Mouse (Mus musculus) natural killer cell, adult 2 months (primary cell): ENCODE measurements around the gene Lbr.
"Not testable (repeated sequence)": the region's sequence is repeated elsewhere in the genome, so short reads cannot be mapped to it uniquely, and the experiment has no call there.

ENCODE experiments used
- DNase-seq, 2 experiments: peaks; one replicate each; pipeline ENCODE4 v3.0.0; 2022; ENCODE audit warnings: low spot score in 2 of 2

Lbr gene

DNA sequence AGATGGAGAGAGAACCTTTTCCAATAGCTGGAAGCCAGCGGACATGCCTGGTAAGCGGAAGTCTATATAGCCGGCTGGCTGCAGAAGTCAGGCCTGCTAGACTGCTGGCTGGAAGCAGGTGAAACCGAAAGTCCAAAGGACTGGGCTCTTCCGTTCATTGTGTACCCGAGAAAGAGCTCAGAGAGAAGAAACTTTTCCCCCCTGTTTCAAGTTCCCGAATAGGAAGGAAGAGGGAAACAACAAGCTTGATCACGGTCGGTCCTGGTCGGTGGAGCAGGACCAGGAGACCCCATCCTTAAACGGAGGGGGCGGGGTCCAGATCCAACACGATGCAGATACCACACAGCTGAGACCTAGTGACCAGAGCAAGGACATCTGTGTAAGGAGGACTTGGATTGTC, 9.6 kb upstream of the Lbr start:
- DNase-seq, result peak; percentile 43 to 44

DNA sequence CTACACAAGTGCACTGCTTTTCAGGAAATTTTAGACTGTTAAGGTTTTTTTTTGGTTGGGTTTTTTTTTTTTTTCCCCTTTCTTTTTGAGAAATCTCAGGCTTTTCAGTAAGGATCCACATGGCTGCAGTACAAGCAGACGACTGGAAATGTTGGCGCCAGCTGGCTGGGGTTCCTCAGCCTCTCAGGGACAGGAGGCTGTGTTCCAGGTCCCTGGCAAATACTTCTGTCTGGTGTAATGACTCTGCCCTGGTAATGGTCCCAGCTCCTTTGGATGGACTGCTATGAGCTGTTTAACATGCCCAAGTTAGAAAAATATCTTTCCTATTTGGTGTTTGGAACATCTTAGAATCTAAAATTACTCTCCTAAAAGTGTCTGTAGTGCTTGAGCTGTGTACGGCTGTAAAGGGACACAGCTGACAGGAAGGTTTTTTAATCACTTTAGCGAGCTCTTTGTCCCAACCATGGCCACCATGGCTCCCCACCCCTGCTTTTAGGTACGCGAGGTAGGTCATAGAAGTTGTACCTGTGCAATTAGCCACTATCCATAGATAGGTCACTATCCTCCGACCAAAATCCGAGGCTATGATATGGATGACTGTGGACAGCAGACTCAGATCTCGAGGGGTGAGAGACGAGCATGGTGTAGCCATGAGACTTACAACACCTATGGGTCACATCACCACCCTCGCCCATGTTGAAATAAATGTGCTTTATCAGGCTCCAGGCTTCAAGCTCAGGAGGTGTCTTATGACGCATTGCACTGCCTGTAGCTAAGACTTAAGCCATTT, 8.9 kb upstream of the Lbr start:
- DNase-seq, result no peak

DNA sequence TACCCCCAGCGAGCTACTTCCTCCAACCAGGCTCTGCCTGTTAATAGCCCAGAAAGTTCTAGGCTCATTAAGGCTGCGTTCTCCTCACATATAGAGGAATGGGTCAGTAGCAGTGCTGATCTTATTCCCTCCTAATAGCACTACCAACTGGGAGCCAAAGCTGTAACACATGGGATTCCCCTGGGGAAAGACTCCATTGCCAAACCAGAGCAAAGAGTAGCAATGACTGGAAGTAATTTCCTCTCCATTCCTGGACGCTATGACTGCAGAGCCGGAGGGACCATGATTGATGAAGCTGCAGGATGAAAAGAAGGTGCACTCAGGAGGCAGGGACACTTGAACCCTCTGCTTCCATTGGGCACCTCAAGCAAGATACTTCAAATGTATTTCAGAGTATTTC, 7.6 kb upstream of the Lbr start:
- no peak for DNase-seq

DNA sequence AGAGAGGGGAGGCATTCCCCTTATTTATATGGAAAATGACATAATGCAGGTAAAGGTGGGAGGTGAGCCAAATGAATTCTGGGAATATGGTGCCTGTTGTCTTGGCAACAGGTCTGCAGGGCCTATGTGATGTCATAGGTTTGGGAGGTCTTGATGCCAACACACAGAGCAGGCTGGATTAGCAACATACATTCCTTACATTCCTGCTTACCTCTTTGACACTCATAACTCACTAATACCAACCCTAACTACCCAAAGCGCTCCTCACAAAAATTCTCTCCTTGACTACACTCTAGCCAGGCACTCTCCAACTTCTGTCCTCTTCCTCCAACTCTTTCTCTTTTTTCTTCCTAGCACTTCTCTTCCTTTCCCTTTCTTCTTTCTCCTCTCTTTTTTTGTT, 5.4 kb upstream of the Lbr start:
- no peak for DNase-seq

DNA sequence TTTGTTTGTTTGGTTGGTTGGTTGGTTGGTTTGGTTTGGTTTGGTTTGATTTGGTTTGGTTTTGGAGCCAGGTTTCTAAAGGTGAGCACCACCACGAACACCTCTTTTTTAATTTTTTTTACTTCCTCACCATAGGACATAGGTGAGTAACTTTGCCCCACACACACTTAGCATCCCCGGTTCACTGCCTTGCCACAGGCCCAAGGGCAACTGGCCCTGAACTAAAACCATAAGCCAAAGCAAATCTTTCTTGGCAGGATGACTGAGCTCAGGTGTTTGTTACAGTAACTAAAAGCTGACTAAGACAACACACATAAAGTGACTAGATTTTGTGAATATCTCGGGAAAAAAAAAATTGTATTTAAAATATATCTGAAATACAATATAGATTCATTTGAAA, 4.5 kb upstream of the Lbr start:
- DNase-seq, result no peak

DNA sequence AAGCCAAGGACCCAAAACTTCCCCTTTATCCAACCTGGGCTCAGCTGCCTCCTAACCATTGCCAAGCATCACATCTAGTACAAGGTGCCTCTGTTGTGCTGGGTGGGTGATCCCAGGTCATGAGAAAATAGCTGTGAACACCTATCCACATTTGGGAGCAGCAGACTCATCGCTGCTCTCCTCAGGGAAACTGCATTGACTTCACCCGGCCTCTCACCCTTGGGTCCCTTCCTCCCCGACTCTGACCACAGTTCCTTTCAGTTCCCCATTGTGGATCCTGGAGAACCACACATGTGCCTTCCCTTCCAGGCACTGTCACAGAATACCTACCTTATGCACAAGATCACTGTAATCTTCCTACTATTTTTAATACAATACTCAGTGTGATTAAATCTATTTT, 2.9 kb upstream of the Lbr start:
- DNase-seq, result no peak

DNA sequence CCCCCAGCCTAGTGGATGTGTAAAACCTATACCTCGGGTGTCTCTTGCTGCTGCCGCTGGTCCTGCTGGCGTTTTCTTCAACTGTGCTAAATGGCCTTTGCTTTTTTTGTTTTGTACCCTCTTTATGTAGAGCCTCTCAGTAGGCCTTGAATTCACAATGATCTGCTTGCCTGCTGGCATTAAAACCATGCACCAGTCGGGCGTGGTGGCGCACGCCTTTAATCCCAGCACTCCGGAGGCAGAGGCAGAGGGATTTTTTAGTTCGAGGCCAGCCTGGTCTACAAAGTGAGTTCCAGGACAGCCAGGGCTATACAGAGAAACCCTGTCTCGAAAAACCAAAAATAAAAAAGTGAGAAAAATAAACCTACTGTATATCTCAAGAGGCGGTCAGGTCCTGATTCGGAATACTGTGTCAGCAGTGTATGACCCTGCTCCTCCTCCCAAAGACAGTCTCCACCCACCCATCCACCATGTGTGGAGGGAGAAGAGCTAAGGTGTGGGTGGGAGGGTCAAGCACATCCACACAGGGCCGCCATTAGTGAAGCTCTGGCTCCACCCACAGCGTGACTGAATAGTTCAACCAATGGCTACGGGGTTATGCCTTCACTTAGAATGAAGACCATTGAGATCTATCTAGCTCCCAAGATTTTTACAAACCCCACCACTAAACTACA, 2.2 kb upstream of the Lbr start:
- no peak for DNase-seq

DNA sequence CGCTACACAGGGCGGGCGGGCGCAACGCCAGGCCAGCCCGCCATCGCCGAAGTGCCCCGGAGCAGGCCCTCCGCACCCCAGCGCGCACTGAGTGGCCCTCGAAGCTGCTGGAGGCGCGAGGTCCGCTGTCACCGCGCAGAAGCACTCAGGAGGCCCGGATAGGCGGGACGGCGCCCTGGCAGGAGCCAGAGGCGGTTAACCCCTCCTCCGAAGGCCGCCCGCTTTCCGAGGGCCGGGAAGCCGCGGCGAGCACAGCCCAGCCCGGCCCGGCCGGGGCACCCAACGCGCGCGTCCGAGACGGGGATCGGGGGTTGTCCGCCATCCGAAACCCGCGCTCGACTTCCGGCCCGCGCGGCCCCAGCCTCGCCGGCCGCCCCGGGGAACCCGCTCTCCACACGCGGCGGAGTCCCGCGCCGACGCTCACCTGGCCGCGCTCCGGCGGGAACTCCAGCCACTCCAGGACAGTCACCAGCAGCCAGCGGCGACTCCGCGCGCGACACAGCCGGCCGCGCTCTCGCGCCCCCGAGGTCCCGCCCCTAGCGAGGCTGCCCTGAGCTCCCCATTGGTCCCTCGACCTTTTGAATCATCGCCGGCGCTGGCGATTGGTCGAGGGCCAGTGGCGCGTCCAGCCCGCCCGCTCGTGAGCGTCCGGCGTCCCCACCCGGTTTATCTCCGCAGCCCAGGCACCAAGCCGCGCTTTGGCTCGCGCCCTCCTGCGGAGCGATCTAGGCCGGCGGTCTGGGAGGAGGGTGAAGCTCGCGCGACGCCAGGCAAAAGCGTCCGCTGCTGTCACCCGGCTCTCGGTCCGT, 778 bp downstream of the Lbr start:
- DNase-seq, result peak; percentile 93 to 94

DNA sequence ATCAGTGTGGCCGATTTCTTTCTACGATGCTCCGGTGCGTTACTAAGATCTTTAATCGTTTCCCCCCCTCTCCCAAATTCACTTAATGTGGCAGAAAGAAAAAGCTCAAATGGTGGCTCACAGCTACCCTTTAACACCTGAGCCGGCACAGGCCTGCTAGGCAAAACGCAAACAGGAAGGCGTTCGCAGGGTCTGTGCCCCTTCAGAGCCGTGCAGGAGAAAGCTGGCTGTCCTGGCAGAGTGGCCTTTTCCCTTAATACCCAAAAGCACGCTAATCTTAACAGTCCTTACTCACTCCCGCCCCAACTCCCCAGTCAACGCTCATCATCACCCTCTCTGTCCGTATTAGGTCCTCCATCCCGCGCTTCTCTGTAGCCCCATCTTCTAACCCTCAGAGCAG, 1.4 kb downstream of the Lbr start:
- no peak for DNase-seq

DNA sequence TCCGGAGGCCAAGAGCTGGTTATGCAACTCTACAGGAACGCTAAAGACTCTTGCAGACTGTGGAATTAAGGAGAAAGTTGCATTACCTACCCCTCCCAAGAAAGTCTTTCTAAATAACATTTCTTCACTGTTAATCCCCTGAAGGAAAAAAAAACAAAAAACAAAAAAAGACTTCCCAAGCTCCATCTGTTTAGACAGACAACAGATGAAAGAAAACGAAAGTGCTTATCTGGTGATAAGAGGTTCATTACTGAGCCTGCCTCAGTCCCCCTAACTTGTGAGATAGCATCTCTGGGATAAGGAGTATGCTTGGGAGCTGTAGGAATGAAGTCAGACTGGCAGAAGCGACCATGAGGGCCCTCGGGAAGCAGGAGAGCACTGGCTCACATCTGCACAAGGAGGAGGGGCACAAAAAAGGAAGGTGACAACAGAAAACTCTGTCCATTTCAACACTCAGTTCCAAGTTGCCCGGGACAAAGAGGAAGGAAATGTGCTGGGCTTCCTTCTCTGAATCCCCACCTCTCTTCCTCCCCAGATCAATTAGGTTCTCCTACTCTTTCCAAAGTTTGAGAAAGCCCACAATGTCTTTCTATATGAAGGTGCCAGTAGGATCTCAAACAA, 3.0 kb downstream of the Lbr start:
- no peak for DNase-seq

DNA sequence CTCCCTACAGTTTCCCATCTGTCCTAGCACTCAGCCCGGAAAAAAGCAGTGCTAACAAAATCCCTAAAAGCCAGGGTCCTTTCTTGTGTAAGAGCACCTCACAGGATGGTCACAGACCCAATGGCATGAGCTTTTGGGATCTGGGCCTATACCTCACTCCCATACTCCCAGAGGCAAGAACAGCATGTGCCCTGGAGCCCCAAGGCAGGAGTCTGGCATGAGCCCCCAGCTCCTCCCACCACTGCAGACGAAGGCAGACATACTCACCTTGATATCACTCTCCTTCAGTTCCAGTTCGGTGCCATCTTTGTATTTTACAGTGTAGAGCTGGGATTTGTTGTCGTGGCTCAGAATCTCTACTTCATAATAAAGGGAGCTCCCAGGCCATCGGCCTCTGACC, 4.7 kb downstream of the Lbr start:
- no peak for DNase-seq

DNA sequence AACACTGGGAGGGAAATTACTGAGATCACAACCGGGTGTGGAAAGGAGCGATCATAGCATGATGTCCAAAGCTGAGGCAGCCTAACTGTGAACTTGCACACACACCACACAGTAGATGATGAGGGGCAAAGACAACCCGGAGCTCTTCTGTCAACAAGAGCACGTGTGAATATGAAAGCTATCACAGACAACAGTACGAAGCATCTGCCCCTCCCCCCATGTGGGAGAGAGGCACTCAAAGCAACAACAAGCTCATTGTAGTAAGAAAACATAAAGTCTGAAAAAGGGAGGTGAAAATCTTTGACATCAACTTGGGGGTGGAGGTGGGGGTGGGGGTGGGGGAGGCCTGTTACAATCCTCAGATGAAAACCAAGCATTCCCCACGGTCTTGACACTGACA, 9.7 kb downstream of the Lbr start:
- DNase-seq, result no peak

DNA sequence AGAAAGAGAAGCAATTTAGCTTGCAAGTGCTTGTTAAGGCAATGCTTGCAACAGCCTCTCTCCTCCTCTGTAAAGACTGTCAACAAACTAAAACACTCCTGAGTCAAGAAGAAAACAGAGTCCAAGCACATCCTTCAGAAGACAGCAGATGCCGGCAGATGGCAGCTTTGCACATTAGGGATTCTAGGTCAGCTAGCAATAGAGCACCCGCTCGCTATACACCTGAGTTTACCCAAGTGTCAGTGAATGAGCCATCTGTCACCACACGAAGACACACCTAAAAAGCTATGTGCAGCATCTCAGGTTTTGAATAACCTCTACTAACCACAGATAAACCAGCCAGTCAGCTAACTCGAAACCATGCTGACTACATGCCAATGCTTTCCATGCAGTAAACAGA, 10.1 kb downstream of the Lbr start:
- no peak for DNase-seq

DNA sequence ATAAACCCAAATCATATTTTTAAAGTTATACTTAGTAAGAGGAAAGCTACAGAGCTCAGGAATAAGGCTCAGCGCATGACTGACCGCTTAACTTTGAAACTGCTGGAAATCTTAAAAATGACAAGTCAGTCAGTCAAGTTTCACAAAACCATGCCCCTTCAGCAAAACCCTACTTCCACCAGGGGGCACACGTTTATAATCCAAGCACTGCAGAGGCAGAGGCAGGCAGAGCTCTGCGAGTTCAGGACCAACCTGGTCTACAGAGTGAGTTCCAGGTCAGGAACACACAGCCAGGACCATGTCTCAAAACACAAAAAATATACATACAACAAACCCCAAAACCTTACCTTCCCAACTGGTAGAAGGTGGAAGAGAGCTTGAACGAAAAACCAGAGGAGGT, 14.5 kb downstream of the Lbr start:
- peak; percentile 44 to 65 for DNase-seq

DNA sequence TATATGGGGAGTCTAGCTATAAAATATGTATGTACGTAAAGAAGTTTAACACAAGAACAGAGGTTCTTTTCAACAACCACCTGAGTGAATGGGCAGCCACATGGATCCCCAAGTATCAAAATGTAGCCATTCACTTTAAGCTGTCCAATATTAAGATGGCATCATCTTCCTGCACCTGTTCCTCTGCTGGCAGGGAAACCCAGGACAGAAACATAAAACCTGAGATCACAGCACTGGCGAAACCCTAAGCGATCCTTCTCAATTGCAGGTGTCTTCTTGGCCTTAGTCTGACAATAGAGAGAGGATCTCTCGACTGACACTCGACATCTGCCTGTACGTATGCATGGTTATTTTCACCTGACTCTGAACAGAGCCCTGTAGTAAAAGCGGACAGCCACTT, 16.1 kb downstream of the Lbr start:
- no peak for DNase-seq

DNA sequence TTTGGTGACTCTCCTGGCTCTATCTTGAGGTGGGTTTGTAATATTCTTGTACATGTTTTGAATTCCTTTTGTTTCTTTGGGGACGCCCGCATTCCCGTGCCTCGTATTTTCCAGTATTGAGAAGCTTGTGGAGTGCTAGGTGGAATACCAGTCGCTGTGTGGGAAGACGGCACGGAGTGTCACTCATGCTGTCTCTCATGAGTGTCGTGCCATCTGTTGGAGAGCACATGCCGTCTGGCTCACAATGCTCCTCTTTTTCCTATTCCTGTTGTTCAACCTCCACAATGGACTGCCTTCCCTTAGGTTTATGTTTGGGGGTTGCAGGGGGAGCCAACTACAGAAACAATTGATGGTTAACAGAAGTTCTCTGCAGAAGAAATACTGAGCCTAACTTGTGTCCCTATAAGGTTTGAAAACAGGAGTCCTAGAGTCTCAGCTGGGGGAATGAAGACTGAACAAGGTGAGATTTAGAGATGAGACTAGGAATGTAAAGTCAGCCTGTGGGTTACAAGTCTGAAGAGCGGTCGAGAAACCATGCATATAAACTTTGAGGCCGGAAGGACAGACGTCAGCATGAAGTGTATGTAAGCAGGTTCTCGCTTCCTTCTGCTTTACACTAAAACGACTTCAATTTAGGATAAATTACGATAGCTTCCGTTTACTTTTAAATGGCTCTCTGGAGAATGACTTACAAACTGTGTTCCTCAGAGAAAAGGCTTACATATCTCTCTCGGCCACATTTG, 31.2 kb downstream of the Lbr start:
- DNase-seq, result no peak

DNA sequence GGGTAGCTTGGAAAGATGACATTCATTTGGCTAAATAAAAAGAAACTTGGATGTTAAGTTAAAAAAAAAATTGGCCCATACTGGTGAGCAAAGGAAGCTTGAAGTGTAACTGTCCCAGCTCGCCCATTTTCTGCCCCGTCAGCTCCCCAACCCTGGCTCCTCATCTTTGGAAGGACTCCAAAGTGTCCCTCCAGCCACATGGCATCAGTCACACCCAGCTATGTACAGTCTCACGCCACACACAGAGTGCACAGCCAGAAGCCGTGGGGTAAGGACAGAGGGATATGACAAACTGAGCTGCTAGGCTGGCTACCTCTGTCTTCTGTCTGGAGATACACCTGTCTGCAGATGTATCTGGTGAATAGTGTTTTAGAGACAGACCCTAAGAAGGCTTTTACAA, 42.2 kb downstream of the Lbr start:
- DNase-seq, result no peak

DNA sequence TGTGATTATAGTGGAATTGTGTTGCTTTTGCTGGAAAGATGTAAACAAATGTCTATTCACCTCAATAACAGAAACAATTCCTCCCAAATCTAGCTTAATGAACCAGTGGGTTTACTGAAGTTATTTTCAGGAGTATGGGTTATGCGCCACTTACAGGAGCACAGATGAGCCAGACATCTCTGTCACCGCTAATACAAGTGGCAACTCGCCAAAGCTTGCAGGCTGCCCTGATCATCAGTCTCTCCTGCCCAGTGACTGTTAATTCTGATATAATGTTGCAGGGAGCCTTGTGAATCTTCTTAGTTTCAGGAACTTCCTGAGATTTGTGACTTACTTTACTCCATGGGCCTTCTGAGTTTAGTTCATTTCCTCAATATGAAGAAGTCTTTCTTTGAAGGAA, 42.9 kb downstream of the Lbr start:
- no peak for DNase-seq

DNA sequence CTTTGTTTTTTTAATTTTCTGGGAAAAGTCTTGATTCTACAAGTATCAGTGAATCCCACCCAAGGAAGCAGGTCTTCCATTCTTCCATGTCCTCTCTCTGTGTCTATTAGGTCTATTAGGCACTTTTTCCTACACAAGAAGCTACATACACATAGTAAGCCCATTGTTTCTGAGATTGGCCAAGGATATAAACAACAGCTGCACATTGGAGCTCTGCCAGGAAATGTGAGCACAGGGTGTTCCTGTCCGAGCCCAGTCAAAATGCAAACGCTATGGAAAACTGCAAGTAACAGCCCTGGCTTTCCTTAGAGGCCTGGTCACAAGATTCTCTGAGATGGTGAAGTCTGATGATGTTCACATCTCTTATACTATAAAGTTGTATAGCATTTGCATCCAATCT, 49.3 kb downstream of the Lbr start:
- DNase-seq, result no peak

DNA sequence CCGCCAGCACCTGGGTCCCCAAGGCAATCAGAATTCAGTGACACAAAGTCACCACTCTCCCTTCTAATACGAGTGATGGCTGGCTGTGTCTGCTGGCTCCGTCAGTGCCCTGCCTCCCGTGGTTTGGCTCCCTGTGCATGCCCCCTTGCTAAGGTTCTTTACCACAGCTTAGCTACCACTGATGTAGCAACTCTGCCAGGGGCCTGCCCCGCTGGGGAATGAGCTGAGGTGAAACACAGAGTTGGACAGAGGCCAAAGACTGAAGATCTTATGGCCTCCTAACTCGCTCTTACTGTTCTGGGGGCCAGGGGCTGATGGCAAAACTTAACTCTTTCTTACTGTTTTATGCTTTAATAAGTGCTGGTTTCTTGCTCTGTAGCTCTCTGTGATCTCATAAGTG, 52.9 kb downstream of the Lbr start:
- DNase-seq, result no peak

DNA sequence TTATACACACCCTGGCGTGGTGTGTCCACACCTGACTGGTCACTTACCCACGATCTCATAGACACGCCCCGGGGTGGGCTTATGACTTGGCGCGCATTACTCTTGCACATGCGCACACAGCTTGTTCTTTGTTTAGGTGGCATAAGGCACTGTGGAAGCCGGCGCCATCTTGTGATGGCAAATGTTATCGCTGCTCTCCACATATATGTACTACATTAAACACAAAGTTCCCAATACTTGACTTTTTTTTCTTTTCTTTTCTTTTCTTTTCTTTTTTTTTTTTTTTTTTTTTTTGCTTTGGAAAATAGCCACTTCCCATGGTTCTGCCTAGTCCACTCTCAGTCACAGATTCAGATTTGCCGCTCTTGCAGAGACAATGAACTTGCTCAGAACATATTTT, 60.2 kb downstream of the Lbr start:
- not testable (repeated sequence) for DNase-seq

DNA sequence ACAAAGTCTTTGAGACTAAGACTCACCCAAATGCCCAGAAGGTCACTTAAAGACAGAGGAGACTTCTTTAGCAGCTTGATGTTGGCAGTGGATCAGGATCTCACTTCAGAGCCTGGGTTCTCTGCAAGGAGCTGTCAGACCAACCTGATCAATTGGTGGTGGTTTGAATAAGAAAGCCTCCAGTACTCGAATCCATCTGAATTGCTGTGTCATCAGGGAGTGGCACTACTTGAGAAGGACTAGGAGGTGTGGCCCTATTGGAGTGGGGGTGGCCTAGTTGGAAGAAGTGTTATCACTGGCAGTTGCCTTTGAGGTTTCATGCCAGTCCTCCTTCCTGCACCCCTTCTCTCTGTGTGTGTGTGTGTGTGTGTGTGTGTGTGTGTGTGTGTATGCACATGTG, 66.3 kb downstream of the Lbr start:
- no peak for DNase-seq
